Mouse (Mus musculus) ES-E14 (cell line): Measurements from ENCODE around the gene Mast4.

Source experiments
- MAFK ChIP-seq: IDR thresholded peaks from 2 replicates; pipeline ENCODE4 v1.6.1; 2014; ENCODE audit warnings: mild to moderate bottlenecking, low read depth, low read length, inconsistent platforms; ENCODE audit not compliant: insufficient read depth
- ZNF384 ChIP-seq: IDR thresholded peaks from 2 replicates; pipeline ENCODE4 v1.6.1; 2012; ENCODE audit warnings: low read depth, low read length, inconsistent platforms

- TF ChIP-seq MAFK (no peak), ZNF384 (no peak)
Measured at GRCm38 (mm10) chr13:102949756-102950155, 384.5 kb downstream of the Mast4 start.
